Mouse (Mus musculus) gastrocnemius, postnatal 25 days (tissue): ENCODE measurements around the gene Pde4d. TPM values are rescaled to one million over a fixed set of nuclear protein-coding genes. Genes with fewer than 3 reads are reported as not detected.

ENCODE experiments used
- DNase-seq: peaks from one replicate; pipeline ENCODE4 v3.0.0; 2022
- total RNA-seq, 2 experiments: library from RNA; stranded (reverse); gene quantifications; 1 replicate in 1 of 2; 2 replicates in 1 of 2; pipeline ENCODE4 v1.2.3; 2021

Pde4d gene
- total RNA-seq, 2 experiments from 2014 or later, result 153 to 164 TPM

DNA sequence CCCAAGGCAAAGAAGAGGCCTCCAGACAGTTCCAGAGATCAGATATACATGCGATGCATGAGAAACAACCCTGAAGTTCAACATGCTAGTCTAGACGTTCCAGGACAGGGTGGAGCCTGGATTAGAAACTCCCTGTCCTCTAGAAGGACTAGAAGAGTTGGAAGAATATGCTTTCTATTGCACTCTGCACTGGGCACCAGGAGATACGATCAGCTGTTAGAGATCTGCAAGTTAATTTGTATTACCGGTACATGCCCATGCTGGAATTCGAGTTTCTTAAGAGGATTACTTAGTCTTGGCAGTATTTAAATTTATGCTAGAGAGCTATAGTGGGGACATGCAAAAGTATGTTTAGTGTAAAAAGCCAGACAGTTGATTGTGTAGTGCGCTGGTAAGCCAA is 1377.6 kb downstream of the Pde4d start:
- no peak for DNase-seq

DNA sequence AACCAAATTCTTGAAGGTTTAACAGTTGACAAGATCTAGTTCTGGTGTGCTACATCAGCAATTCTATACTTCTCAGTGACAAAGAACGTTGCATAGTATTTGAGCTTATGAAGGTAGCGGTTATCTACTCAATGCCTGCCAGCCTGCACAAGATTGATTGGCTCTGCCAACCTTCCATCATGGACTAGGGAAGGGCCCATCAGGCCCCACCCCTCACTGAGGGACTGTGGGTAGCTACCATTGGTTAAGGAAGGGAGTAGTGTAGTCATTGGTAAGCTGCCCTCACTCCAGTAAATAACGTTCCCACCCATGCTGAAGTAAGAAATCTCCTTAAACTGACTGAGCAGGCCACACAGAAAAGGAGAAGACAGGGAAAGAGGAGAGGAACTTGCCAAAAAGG is 1378.2 kb downstream of the Pde4d start:
- no peak for DNase-seq

DNA sequence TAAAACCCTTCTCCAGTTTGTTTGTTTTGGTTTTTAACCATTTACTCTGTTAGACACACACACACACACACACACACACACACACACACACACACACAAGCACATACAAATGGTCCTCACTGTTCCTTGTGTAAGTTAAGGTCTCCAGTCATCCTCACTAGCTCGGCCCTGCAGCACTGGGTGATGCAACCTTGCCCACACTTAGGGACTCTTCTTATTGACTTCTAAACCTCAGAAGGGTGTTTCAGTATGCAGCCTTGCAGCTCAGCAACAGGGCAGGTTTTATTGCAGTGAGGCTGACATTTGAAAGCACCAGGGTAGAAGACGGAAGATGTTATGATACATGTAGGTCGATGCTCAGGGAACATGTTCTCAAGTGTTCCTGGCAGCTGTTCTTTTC is 1379.7 kb downstream of the Pde4d start:
- peak; percentile 29 for DNase-seq

DNA sequence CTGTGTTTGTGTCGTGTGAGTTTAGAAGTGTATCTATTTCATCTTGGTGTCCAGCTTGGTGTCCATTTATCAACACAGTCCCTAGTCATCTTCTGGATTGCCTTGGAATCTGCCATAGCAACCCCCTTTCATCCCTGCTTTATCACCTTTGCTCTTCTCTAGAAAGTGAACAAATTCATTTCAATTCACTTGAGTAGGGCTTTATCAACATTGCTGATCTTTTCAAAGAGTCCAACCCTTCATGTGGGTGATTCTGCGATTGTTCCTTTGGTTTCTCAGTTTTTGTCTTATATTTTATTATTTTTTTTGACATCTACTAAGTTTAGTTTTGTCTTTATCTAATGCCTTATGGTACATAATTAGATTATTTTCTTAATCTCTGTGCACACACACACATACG is 1385.2 kb downstream of the Pde4d start:
- DNase-seq, result no peak

DNA sequence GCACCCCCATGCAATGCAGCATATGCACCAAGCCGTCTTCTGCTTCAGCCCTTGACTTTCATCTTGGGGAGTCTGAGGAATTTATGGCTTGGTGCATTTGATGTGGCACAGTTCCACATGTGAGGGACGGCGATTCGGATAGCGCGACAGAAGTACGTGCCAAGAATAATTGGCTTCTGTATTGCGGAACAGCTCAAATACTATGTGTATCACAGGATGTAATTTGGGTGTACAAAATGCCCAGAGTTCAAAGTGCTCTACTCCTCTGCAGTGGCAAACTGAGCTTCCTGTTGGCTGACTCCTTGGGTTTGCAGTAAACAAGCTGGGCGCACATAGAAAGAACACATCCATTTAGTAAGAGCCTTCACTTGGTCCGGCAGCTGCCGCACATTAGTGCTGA is 1387.7 kb downstream of the Pde4d start:
- DNase-seq, result no peak

DNA sequence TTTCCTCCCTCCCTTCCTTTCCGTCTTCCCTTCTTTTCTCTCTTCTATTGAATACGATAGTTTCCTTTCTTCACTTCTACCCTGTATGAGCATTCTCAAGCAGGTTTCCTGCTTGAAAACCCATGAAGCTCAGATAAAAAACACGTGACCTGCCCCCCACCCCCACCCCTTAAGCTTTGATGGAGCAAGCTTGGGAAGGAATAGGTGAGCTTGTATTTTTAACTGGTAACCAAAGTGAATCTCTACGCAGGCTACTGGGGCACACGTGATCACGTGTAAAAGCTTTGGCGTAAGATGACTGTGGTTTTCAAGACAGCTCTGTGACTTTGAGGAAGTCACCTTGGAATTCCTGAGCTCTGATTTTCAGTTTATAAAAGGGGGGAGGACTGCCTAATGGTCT is 1388.2 kb downstream of the Pde4d start:
- DNase-seq, result no peak

DNA sequence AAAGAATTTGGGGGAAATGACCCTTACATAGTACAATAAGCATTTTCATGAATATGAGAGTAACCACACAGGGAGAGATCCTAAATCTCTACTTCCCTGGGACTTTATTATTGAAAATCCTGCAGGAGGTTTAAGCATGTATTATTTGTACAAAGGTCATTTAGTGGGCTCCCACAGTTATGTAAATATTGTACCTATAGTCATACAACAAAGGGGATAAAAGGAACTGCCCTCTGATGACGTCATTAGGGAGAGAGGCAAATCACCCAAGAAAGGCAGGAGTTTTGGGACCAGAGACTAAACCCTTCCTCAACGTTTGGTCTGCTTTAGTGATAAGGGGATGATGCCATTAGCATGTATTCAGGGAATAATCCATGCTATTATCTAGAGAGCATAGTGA is 1390.5 kb downstream of the Pde4d start:
- no peak for DNase-seq

DNA sequence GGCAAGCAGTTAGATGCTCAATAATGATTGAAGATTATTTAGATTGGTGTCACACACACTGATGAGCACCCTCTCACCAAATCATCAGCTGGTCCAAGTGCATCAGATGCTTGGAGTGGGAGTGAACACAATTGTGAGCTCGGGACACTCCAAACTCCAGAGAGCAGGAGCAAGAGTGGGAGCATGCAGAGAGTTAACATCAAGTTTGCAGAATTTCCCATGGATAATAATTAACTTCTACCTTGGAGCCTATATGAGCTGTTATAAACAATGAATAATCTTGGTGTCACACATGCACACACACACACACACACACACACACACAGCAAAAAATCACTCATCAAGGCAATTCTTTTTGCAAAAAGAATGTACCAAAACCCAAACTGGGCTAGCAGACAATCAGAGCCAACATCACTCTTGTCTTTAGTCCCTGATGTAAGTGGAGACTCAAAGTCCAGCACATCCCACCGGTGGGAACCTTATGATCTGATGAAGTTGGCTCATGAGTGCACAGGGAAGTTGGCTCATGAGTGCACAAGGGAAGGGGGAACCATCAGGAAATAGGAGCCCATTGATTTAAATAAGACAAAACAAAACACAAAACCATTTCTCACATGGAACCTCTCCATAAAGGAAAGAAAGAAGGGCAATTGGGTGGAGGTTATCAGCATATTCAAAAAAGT is 1391.5 kb downstream of the Pde4d start:
- no peak for DNase-seq

DNA sequence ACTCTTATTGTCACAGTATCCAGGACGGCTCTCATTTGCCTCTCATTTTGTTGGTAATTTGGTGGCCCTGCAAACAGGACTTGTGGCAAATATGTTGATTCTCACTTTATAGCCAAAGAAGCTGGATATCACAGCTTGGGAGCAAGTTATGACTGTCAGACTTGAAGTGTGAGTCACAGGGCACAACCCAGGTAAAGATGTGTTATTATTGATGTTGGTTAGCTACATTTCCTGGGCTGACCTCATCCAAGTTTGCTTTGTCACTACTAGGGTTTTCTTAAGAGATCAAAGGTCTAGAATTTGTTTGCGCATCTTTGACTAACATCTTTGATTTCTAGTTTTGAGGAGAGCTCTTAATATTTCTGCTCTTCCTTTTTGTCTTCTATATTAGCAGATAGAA is 1393.2 kb downstream of the Pde4d start:
- DNase-seq, result no peak

DNA sequence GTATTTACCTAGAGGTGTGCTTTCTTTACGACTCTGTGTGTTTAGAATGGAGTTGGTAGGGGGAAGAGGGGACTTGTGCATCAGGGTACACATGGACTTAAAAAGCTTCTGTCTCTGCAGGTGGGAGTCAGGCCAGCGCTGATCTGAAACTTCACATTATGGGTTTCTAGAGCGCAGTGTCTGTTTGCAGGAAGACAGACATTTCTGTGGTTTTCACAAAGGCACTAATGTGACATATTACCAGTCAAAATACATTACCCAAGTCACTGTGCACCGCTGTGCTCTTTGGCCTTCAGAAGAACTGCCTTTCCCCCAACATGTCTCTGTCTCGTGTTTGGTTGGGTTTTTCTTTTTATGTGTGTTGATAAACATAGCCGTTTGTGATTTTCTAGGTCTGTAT is 1395.1 kb downstream of the Pde4d start:
- DNase-seq, result no peak

DNA sequence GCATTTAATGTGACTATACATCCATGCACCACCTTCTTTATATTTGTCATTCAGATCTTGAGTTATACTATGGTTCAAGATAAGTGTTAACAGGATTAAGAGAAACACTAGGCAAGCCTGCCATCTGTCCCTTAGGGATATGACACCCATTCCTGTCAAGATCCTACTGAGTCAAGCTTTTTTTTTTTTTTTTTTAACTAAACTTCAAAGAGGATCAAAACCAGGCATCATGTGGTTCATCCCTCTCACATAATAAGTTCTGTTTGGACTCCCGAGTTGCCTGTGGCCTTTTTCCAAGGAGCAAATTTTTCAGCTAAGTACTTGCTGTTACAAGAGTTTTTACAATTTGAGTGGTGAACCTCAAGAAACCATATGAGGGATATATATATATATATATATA is 1414.1 kb downstream of the Pde4d start:
- no peak for DNase-seq

DNA sequence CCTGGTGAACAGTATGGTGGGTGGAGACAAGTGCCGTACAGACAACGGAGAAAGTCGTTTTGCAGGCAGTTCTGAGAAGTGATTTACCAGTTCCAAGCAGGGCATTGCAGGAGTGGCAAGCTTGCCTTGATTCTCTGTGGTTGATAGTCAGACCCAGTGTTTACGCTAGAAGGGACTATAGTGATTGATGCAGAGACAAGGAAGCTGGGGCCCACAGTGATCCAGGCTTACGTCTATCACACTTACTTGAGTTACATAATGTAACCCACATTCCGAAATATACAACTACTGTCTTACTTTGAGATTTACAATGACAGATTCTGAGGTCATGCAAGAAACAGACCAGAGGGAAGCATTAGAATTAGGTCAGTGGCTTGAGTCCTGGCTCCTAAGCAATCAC is 1414.6 kb downstream of the Pde4d start:
- no peak for DNase-seq

DNA sequence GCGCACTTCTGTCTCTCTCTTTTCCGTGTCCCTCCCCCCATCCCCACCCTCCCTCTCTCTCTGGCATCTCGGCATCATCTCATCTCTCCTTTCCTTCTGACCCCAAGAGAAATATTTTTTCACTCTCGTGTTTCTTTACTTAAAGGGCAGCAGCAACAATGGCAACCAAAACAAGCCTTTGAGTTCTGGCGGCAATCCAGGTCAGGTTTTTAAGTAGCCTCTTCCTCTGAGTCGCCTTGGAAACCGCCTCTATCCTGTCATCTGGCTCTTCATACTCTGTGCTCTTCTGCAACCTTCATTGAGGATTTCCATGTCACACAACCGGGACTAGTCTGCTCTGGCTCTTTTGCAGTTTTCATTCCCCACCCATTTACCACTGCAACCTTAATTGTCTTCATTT is 1430.6 kb downstream of the Pde4d start:
- DNase-seq, result no peak

DNA sequence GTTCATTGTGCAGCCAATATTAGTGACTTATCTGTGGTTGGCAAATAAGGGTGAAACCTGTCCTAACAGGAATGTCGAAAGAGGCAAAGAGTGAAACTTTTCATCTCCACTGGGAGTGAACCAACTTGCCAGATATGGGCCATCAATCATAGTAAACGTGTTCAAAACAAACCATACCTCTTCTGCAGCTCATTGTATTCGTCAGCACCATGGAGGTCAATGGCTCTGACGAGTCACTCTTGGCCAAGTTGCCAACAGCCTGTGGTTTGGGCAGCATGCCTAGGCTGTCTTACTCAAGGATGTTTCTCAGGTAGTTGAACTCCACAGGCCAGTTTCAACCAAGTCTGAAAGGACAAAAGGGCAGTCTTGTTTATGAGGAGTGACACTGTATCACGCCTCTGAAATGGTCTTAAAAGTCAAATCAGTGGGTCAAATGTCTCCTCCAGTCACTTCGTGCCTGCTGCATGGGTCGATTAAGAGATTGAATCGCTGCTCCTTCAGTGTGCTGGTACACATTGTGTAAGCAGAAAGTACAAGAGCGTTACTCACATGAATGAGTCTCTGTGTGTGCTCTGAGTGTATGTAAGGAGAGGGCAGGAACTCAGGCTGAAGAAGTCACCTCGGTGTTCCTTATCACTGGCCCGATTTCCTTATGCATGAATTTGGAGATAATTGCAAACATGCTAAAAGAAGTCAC is 1431.6 kb downstream of the Pde4d start:
- no peak for DNase-seq

DNA sequence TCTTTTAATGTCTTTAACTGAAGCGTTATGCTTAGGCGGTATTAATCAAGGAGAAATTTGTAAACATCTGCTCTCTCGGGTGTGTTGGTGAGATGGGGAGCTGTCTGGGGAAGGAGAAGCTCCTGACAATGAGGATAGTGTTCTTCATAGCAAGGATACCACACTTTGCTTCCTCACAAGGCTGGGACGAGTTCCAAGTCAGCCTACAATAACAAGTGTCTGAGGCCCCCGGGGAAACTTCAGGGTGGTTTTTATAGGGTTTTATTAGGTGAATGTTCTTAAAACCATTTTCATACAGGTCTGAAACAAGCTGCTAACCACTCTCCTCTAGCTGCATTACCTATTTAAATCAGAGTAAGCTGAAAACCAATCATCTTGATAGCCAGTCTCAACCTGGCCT is 1433.9 kb downstream of the Pde4d start:
- no peak for DNase-seq

DNA sequence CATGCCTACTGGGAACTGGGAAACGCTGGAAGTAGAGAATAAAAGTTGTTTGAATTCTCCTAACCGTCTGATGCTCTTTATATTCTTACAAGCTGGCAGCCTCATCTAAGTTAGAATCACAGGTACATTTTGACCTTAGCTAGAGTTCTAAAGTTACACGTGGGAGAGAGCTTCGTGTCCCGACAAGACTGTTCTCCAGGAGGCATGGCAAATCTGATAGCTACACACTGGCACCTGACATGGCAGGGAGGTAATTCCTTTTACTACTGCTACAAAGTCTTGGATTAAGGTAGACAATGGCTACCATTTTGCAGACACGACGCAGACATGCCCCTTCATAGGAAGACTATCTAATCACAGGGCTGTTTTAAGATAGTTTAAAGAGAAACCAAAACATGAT is 1435.1 kb downstream of the Pde4d start:
- DNase-seq, result no peak

DNA sequence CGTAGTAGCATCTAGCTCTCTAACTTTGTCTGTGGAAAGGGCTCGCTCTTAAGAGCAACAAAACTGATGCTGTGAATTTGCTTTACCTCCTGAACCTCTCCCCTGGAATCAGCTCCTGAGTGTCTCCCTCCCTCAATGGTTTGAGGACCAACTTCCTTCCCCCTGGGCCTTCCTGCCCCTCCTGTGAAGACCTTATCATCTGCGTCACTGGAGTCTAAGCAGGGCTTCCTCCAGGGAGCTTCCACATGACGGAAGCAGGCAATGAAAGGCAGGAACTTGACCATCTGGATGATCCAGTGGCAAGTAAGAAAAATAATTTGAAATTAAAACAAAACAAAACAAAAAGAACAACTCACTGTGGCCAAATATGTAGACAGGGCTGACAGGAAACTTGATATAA is 1438.5 kb downstream of the Pde4d start:
- no peak for DNase-seq

DNA sequence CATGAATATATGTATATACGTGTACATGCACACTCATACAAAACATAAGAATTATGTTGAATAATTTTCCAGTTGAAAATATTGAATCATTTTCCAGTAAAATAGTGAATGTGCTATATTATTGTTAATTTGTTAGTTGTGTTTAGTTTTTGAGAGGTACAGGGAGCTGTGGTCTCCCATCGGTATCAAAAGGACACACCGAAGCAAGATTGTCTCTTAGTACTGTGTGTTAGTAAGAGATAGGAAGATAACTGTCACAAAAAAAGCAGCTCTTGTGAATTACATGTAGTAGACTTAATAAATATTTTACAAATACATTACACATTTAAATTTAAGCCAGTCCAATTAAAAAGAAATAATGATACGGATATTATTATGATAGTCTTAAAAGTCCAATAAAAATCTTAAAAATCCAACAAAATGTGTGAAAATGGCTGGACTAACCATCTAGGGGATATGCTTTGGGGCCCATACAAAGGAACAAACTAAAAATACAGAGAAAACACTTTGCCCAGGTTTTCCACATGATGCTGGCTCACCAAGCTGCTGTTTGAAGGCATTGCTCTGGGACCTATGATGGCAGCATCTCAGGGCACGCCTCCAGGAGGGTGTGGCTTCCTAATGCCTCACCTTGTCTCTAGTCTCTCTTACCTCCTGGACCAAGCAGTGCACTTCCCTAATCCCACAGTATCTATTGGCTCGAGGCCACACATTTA is 1441.6 kb downstream of the Pde4d start:
- no peak for DNase-seq

DNA sequence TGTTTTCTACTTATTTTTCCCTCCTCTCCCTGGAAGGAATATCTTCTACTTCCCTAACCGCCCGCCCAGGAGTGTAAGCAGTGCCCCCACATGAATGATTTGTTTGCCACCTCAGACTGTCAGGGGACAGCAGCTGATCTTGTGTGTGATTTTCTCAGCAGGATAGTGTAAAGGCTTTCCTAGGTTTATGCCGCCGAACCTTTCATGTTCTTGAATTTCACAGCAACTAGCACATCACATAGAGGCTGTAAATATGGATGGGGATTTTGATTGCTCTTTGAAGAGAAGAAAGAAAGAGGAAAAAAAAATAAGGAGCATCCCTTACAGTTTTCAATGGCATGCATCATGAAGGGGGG is 1442.1 kb downstream of the Pde4d start:
- no peak for DNase-seq

DNA sequence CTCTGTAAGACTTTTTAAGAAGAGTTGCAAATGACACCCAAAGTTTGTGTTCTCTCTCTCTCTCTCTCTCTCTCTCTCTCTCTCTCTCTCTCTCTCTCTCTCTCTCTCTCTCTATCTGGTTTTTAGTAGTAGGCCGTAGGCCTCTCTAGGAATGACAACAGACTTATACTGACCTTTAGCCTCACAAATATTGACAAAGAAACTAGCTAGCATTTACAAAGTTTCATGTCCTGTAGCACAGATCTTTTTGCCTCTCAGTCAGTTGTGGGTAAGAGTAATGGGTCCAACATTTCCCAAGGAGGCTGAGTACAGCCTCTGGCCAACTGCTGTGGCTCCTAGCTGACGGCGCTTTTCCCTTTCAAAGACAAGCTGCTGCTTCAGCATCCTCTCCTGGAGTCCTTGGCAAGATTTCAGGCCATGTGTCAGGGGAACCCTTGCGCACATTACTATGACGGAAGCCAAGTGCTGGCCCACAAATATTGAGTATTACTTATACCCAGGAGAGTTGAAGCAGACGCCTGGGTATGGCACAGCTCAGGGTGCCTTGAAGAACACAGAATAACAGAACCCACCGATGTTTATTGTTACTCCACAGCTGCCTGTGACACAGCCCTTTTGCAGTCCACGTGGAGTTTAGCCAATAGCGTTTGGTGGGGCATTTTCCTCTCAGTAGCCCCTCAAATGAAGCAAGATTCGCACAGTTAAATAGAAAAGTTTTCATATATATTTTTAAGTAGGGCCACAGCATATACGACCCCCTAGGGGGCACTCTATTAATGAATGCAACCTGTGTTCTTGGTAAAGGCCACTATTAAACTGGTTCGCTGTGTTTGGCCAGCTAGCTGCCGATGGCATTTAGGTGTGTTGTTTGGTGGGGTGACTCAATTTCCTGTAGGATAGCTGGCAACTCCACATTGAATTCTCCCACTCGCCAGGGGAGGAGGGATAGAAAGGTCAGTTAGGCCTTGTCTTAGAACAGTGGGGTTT is 1450.0 kb downstream of the Pde4d start:
- peak; percentile 68 for DNase-seq

DNA sequence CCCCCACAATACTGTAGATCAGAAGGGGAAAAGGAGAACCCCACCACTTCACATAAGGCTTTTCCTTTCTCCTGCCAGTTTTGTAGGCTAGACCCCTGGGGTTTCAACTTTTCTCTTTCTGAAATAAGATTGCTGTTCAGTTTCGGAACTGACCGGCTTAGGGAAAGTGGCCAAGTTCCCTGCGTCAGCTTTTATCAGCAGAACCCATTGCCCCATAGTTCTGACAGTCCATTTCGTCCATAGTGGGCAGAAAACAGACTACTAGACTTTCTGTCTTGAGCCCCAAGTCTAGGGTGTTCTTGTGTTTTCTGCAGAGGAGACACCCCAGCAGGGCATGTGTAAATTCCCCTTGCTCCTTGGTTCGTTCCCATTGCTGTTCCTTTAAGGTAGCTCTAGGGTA is 1452.1 kb downstream of the Pde4d start:
- DNase-seq, result no peak

DNA sequence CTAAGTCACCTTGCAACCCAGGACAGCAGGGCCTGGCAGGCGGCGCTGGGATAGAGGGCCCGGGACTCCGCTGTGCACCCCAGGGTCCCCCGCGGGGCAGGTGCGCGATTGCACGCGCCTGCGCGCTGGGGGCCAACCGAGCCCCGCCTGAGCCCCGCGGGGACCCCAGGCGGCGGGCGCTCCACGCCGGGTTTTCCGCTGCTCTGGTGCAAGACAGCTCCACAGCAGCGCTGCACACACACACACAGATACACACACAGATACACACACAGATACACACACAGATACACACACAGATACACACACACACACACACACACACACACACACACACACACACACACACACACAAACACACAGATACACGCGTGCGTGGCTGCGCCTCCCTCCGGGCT is 1452.7 kb downstream of the Pde4d start:
- DNase-seq, result peak; percentile 73
